Mouse (Mus musculus) lung, postnatal 0 days (tissue): ENCODE data around the gene Fam98c. TPM values are rescaled to one million over a fixed set of nuclear protein-coding genes. Genes with fewer than 3 reads are reported as not detected.
"Not testable (repeated sequence)": the region's sequence is repeated elsewhere in the genome, so short reads cannot be mapped to it uniquely, and the experiment has no call there.

Experiments
- ATAC-seq: fragments of 200-750 bp; cut with Nextera tagmentation; 2 replicates; pipeline ENCODE4 v1.8.0; 2017; ENCODE audit warnings: moderate library complexity
- DNase-seq: peaks from one replicate; pipeline ENCODE4 v3.0.0-alpha.2; 2016; ENCODE audit warnings: low spot score
- H3K27ac ChIP-seq: fragments of 300-500 bp; sonication (generic); 2 replicates; pipeline ENCODE4 v1.5.1; 2014; ENCODE audit warnings: antibody characterized with exemption, mild to moderate bottlenecking, low read length, mixed read lengths
- H3K27me3 ChIP-seq: fragments of 300-500 bp; sonication (generic); replicated peaks from 2 replicates; pipeline ENCODE4 v1.6.1; 2014; ENCODE audit warnings: low read length, mixed read lengths; ENCODE audit not compliant: insufficient read depth
- H3K36me3 ChIP-seq: fragments of 300-500 bp; sonication (generic); 2 replicates; pipeline ENCODE4 v1.6.1; 2014; ENCODE audit warnings: low read length, mixed read lengths; ENCODE audit not compliant: insufficient read depth
- H3K4me1 ChIP-seq: fragments of 300-500 bp; sonication (generic); 2 replicates; pipeline ENCODE4 v1.6.1; 2014; ENCODE audit warnings: antibody characterized with exemption, low read depth, low read length, mixed read lengths; ENCODE audit not compliant: insufficient read depth
- H3K4me2 ChIP-seq: fragments of 300-500 bp; sonication (generic); replicated peaks from 2 replicates; pipeline ENCODE4 v1.6.1; 2014; ENCODE audit warnings: low read depth, mild to moderate bottlenecking, low read length, moderate library complexity, mixed read lengths
- H3K4me3 ChIP-seq: fragments of 300-500 bp; sonication (generic); 2 replicates; pipeline ENCODE4 v1.5.1; 2014; ENCODE audit warnings: low read depth, low read length
- H3K9ac ChIP-seq: fragments of 300-500 bp; sonication (generic); replicated peaks from 2 replicates; pipeline ENCODE4 v1.6.1; 2014; ENCODE audit warnings: low read depth, mild to moderate bottlenecking
- H3K9me3 ChIP-seq: fragments of 300-500 bp; sonication (generic); 2 replicates; pipeline ENCODE4 v1.6.1; 2016; ENCODE audit warnings: low read length, mixed read lengths
- CTCF ChIP-seq: IDR thresholded peaks from 2 replicates; pipeline ENCODE4 v1.5.1; 2016; ENCODE audit warnings: antibody characterized with exemption, mild to moderate bottlenecking
- EP300 ChIP-seq: IDR thresholded peaks from 2 replicates; pipeline ENCODE4 v1.6.1; 2016; ENCODE audit warnings: antibody characterized with exemption, mild to moderate bottlenecking, control low read depth
- WGBS: fragments of 180-500 bp; shearing (Covaris S2); extraction: QIAGEN DNeasy Blood & Tissue Kit; methylation state at CpG from one replicate; pipeline ENCODE4 v1.1.7; 2014; 5-methylcytosine and 5-hydroxymethylcytosine counted together
- polyA plus RNA-seq: library from polyadenylated mRNA; unstranded; fragments of >200 nt; fragmentation: Nextera tagmentation; extraction: Ambion mirVana; gene quantifications from 2 replicates; pipeline ENCODE4 v1.2.1, GENCODE M21; 2015

The Fam98c gene
- 35.7 and 40.2 TPM in 2 replicates for polyA plus RNA-seq

- H3K9ac ChIP-seq = peak within 1 kb of the TSS; percentile 75
- H3K4me3 ChIP-seq = peak within 1 kb of the TSS; percentile 83
- TF ChIP-seq EP300 = no peak
- peak; percentile 58 for TF ChIP-seq CTCF
- no peaks in the 10 kb centered on the region for H3K4me1 ChIP-seq
- ATAC-seq (peak; percentile 90), DNase-seq (peak; percentile 94)
- no peaks in the 10 kb centered on the region for H3K27me3 ChIP-seq
- 6% methylated on average over 55 of the region's 68 CpGs for WGBS
- no peaks in the 10 kb centered on the region for H3K9me3 ChIP-seq
- peak within 1 kb of the TSS; percentile 93 for H3K27ac ChIP-seq
- H3K36me3 ChIP-seq = no peaks in the 10 kb centered on the region
- peak within 1 kb of the TSS; percentile 99 for H3K4me2 ChIP-seq
These were observed at the start of gene Fam98c for GRCm38 (mm10) chr7:29155838-29156782. Gene Fam98c, minus strand, starts transcription at chr7:29156234.

GRCm38 (mm10) chr7:29202577-29202976 lies 46.5 kb upstream of the Fam98c start:
- Histone ChIP-seq H3K27ac (no peak overlapping the region), H3K4me2 (no peak overlapping the region), H3K9me3 (no peaks in the 10 kb centered on the region), H3K9ac (no peak overlapping the region), H3K4me1 (no peaks in the 10 kb centered on the region), H3K36me3 (no peaks in the 10 kb centered on the region), H3K27me3 (no peaks in the 10 kb centered on the region), H3K4me3 (no peak overlapping the region)
- no peak for DNase-seq
- no peak for ATAC-seq
- TF ChIP-seq CTCF = no peak
- no peak for TF ChIP-seq EP300
- WGBS = 77% methylated on average over 6 of the region's 6 CpGs

GRCm38 (mm10) chr7:29194230-29194629 lies 38.2 kb upstream of the Fam98c start:
- not testable (repeated sequence) for ATAC-seq, H3K4me2 ChIP-seq, H3K27me3 ChIP-seq, H3K27ac ChIP-seq, H3K9ac ChIP-seq, H3K9me3 ChIP-seq, H3K4me1 ChIP-seq, H3K4me3 ChIP-seq, DNase-seq, H3K36me3 ChIP-seq
- WGBS = 80% methylated on average over 1 of the region's 1 CpGs

GRCm38 (mm10) chr7:29181323-29181722 lies 25.3 kb upstream of the Fam98c start:
- H3K9me3 ChIP-seq, H3K4me3 ChIP-seq, H3K9ac ChIP-seq, H3K4me1 ChIP-seq, ATAC-seq, H3K36me3 ChIP-seq, H3K4me2 ChIP-seq, DNase-seq, H3K27ac ChIP-seq, H3K27me3 ChIP-seq: not testable (repeated sequence)
- 83% methylated on average over 4 of the region's 4 CpGs for WGBS

GRCm38 (mm10) chr7:29180854-29181236 lies 24.8 kb upstream of the Fam98c start:
- Histone ChIP-seq H3K9ac (no peak overlapping the region), H3K27ac (no peak overlapping the region), H3K36me3 (peaks cover 9% of the 10 kb centered on the region; the same call in 1 of the 2 replicates), H3K4me2 (peak overlapping the region; percentile 23), H3K4me3 (no peak overlapping the region), H3K4me1 (peaks cover 9% of the 10 kb centered on the region; the same call in 1 of the 2 replicates), H3K9me3 (no peaks in the 10 kb centered on the region), H3K27me3 (no peaks in the 10 kb centered on the region)
- 41% methylated on average over 5 of the region's 5 CpGs for WGBS
- no peak for DNase-seq
- 0 out of 2 replicates have a peak, but pooled peaks have one; percentile 30 for TF ChIP-seq EP300
- no peak for TF ChIP-seq CTCF
- no peak for ATAC-seq

- ATAC-seq = peak; percentile 99
- Histone ChIP-seq H3K9ac (peak within 1 kb of the TSS; percentile 77), H3K36me3 (peaks cover 14% of the 10 kb centered on the region; the same call in 1 of the 2 replicates), H3K27ac (peak within 1 kb of the TSS; percentile 84), H3K4me2 (peak within 1 kb of the TSS; percentile 70), H3K4me3 (peak within 1 kb of the TSS; percentile 79), H3K27me3 (no peaks in the 10 kb centered on the region), H3K9me3 (no peaks in the 10 kb centered on the region), H3K4me1 (peaks cover 9% of the 10 kb centered on the region; the same call in 1 of the 2 replicates)
- WGBS = 1% methylated on average over 62 of the region's 62 CpGs
- DNase-seq = peak; percentile 99
- TF ChIP-seq CTCF (peak; percentile 76), EP300 (peak; percentile 41; the same call in 1 of the 2 replicates)
These were observed 24.2 kb upstream of the Fam98c start, which contains the start of gene Psmd8 for GRCm38 (mm10) chr7:29180077-29180853. Gene Psmd8, minus strand, starts transcription at chr7:29180701.
